In genomic region chr9:114740336-114740735, GRCm38 (mm10) we compare ENCODE assay signal across 28 mouse cellular contexts. TPM values are rescaled to one million over a fixed set of nuclear protein-coding genes. Genes with fewer than 3 reads are reported as not detected.
DNase-seq lines count a peak whose midpoint lies in the region; ATAC-seq and TF ChIP-seq lines count a peak whose summit lies in the region.
"Had no signal": no experiment of that assay in that cellular context is flagged by ENCODE, and none has a peak within 500 bp of the region (broad histone marks: within the 10 kb centered on the region; RNA-seq: fewer than 3 reads in every experiment).

No protein-coding gene starts in this region.

- ATAC-seq in heart, embryonic 12.5 days (ENCODE audit: insufficient number of reproducible peaks, low FRiP score), result no peak
- ATAC-seq in CD4-positive, CD25-positive, alpha-beta regulatory T cell, adult 4 months, result peak; percentile 87
- ATAC-seq in stomach, postnatal 0 days (ENCODE audit: low FRiP score, low TSS enrichment), result peak; percentile 65
- no peak for ATAC-seq in monocyte, adult 5-6 weeks (replicated peaks; ENCODE audit: insufficient number of reproducible peaks, low FRiP score, low TSS enrichment, poor library complexity, severe bottlenecking)
- ATAC-seq: forebrain, embryonic 14.5 days; hindbrain, embryonic 16.5 days; intestine, embryonic 16.5 days had no signal

- no peak overlapping the region for H3K4me2 ChIP-seq in heart, embryonic 12.5 days
- no peak overlapping the region for H3K4me2 ChIP-seq in stomach, postnatal 0 days (replicated peaks; ENCODE audit: low read depth)
- H3K4me2 ChIP-seq: embryonic facial prominence, embryonic 12.5 days; heart, embryonic 15.5 days; limb, embryonic 15.5 days; liver, embryonic 15.5 days; lung, embryonic 14.5 days had no signal

- no peak overlapping the region for H3K4me3 ChIP-seq in heart, embryonic 12.5 days
- H3K4me3 ChIP-seq in bone marrow, adult 2 months (replicated peaks; ENCODE audit: control insufficient read depth, low read depth, low read length), result no peak overlapping the region
- no peak overlapping the region for H3K4me3 ChIP-seq in stomach, postnatal 0 days (ENCODE audit: low read depth, low read length)
- no peak overlapping the region for H3K4me3 ChIP-seq in heart, embryonic 10.5 days
- H3K4me3 ChIP-seq: embryonic facial prominence, embryonic 12.5 days; heart, embryonic 15.5 days; limb, embryonic 15.5 days; liver, embryonic 15.5 days; midbrain, embryonic 10.5 days had no signal

- H3K9me3 ChIP-seq in heart, embryonic 12.5 days (replicated peaks), result no peaks in the 10 kb centered on the region
- no peaks in the 10 kb centered on the region for H3K9me3 ChIP-seq in stomach, postnatal 0 days (ENCODE audit: control insufficient read depth, low read length)
- no peaks in the 10 kb centered on the region for H3K9me3 ChIP-seq in heart, embryonic 10.5 days
- H3K9me3 ChIP-seq: embryonic facial prominence, embryonic 12.5 days; heart, embryonic 15.5 days; limb, embryonic 15.5 days; liver, embryonic 15.5 days; midbrain, embryonic 10.5 days had no signal

- H3K27ac ChIP-seq in heart, embryonic 12.5 days (ENCODE audit: poor library complexity, severe bottlenecking), result no peak overlapping the region
- peak overlapping the region; percentile 41; the same call in 1 of the 2 replicates for H3K27ac ChIP-seq in bone marrow, adult 2 months (ENCODE audit: control insufficient read depth, insufficient read depth, low read depth, low read length, poor library complexity)
- H3K27ac ChIP-seq in stomach, postnatal 0 days (replicated peaks), result no peak overlapping the region
- no peak overlapping the region for H3K27ac ChIP-seq in heart, embryonic 10.5 days
- H3K27ac ChIP-seq: embryonic facial prominence, embryonic 12.5 days; heart, embryonic 15.5 days; limb, embryonic 15.5 days; liver, embryonic 15.5 days; midbrain, embryonic 10.5 days had no signal

- no peaks in the 10 kb centered on the region for H3K27me3 ChIP-seq in heart, embryonic 12.5 days (replicated peaks)
- H3K27me3 ChIP-seq in stomach, postnatal 0 days (ENCODE audit: control insufficient read depth, insufficient read depth, low read length), result no peaks in the 10 kb centered on the region
- H3K27me3 ChIP-seq in heart, embryonic 10.5 days (ENCODE audit: insufficient read depth, poor library complexity, severe bottlenecking), result no peaks in the 10 kb centered on the region
- H3K27me3 ChIP-seq: embryonic facial prominence, embryonic 12.5 days; heart, embryonic 15.5 days; limb, embryonic 15.5 days; liver, embryonic 15.5 days had no signal

- no peak for TF ChIP-seq EP300 in stomach, postnatal 0 days (optimal IDR thresholded peaks at IDR 0.05)

- TF ChIP-seq CTCF in bone marrow, adult 2 months (IDR thresholded peaks at IDR 0.05; ENCODE audit: control insufficient read depth, insufficient read depth, low read length), result no peak
- no peak for TF ChIP-seq CTCF in stomach, postnatal 0 days (IDR thresholded peaks at IDR 0.05; ENCODE audit: low read depth)

- WGBS in heart, embryonic 12.5 days, result 89% methylated on average over 9 of the region's 9 CpGs
- 80% methylated on average over 9 of the region's 9 CpGs for WGBS in bone marrow, adult 2 months
- WGBS in stomach, postnatal 0 days, result 63% methylated on average over 9 of the region's 9 CpGs
- 90% methylated on average over 9 of the region's 9 CpGs for WGBS in heart, embryonic 10.5 days

- no peak for TF ChIP-seq POLR2A in bone marrow, adult 2 months (IDR thresholded peaks at IDR 0.05; ENCODE audit: borderline replicate concordance, control insufficient read depth, low read depth, low read length)

- H3K4me1 ChIP-seq in heart, embryonic 12.5 days (replicated peaks), result peaks cover 29% of the 10 kb centered on the region
- H3K4me1 ChIP-seq in bone marrow, adult 2 months (ENCODE audit: control insufficient read depth, insufficient read depth, low read length), result peaks cover 17% of the 10 kb centered on the region
- peaks cover 6% of the 10 kb centered on the region; the same call in 1 of the 2 replicates for H3K4me1 ChIP-seq in stomach, postnatal 0 days (replicated peaks; ENCODE audit: control insufficient read depth, insufficient read depth)
- peaks cover 26% of the 10 kb centered on the region for H3K4me1 ChIP-seq in heart, embryonic 10.5 days

- DNase-seq in heart, adult 11 months, result peak; percentile 88
- no peak for DNase-seq in stomach, postnatal 0 days (ENCODE audit: low spot score)
- no peak for DNase-seq in heart, embryonic 10.5 days (ENCODE audit: low spot score)
- DNase-seq: adrenal gland, postnatal 10 days; cerebellum, adult 11 months; cerebellum, adult 9-10 months; cerebellum, postnatal 36 days; gastrocnemius, postnatal 36 days; kidney, adult 9 months; kidney, postnatal 10 days; layer of hippocampus, postnatal 36 days; left cerebral cortex, postnatal 4 days; lung, embryonic 14.5 days; retina, postnatal 1 day; right cerebral cortex, postnatal 25 days; spleen, adult 18-20 months had no signal

- H3K36me3 ChIP-seq in heart, embryonic 12.5 days, result peaks cover 24% of the 10 kb centered on the region
- peaks cover under 1% of the 10 kb centered on the region for H3K36me3 ChIP-seq in stomach, postnatal 0 days (ENCODE audit: control insufficient read depth, insufficient read depth, low read length)
- H3K36me3 ChIP-seq in heart, embryonic 10.5 days, result peaks cover 14% of the 10 kb centered on the region; the same call in 1 of the 2 replicates

- H3K9ac ChIP-seq in heart, embryonic 12.5 days, result no peak overlapping the region
- H3K9ac ChIP-seq in stomach, postnatal 0 days (ENCODE audit: low read length), result no peak overlapping the region
- H3K9ac ChIP-seq: embryonic facial prominence, embryonic 12.5 days; heart, embryonic 15.5 days; limb, embryonic 15.5 days; liver, embryonic 15.5 days; lung, embryonic 14.5 days had no signal

RNA-seq across cellular contexts. Expression of gene Cmtm6, which starts 9.4 kb away (rescaled TPM):
- 42.2 and 43.9 TPM in 2 replicates for polyA plus RNA-seq in heart, embryonic 12.5 days (2016; fragmentation: Nextera tagmentation; extraction: Ambion mirVana)
- polyA plus RNA-seq in CD4-positive, CD25-positive, alpha-beta regulatory T cell, adult 4 months (2017; shearing (Covaris generic)), result 10 to 100 TPM; 74.0 to 81.7 TPM
- 12.4 and 21.3 TPM in 2 replicates for polyA plus RNA-seq in bone marrow, adult 2 months (2011; ENCODE audit: insufficient read depth, insufficient read length, low replicate concordance, missing spikeins)
- polyA plus RNA-seq in stomach, postnatal 0 days (2015; fragmentation: Nextera tagmentation; extraction: Ambion mirVana), result 50.9 and 53.9 TPM in 2 replicates
- 131 to 163 TPM (median 138 TPM) in 3 replicates for total RNA-seq in monocyte, adult 5-6 weeks (2017)
- 39.4 and 47.3 TPM in 2 replicates for polyA plus RNA-seq in heart, embryonic 10.5 days (2016; fragmentation: Nextera tagmentation; extraction: Ambion mirVana)

RNA-seq across cellular contexts. Expression of gene Cmtm7, which starts 41.3 kb away (rescaled TPM):
- polyA plus RNA-seq in heart, embryonic 12.5 days (2016; fragmentation: Nextera tagmentation; extraction: Ambion mirVana), result 104 TPM in 2 replicates
- polyA plus RNA-seq in CD4-positive, CD25-positive, alpha-beta regulatory T cell, adult 4 months (2017; shearing (Covaris generic)), result 10 to 100 TPM; 78.3 to 83.4 TPM
- 106 and 300 TPM in 2 replicates for polyA plus RNA-seq in bone marrow, adult 2 months (2011; ENCODE audit: insufficient read depth, insufficient read length, low replicate concordance, missing spikeins)
- polyA plus RNA-seq in stomach, postnatal 0 days (2015; fragmentation: Nextera tagmentation; extraction: Ambion mirVana), result 83.2 and 84.9 TPM in 2 replicates
- 95.2 to 128 TPM (median 119 TPM) in 3 replicates for total RNA-seq in monocyte, adult 5-6 weeks (2017)
- 143 and 145 TPM in 2 replicates for polyA plus RNA-seq in heart, embryonic 10.5 days (2016; fragmentation: Nextera tagmentation; extraction: Ambion mirVana)

RNA-seq across cellular contexts. Expression of gene Dync1li1, which starts 51.7 kb away (rescaled TPM):
- polyA plus RNA-seq in heart, embryonic 12.5 days (2016; fragmentation: Nextera tagmentation; extraction: Ambion mirVana), result 78.3 and 81.8 TPM in 2 replicates
- 10 to 100 TPM; 45.1 to 46.5 TPM for polyA plus RNA-seq in CD4-positive, CD25-positive, alpha-beta regulatory T cell, adult 4 months (2017; shearing (Covaris generic))
- polyA plus RNA-seq in bone marrow, adult 2 months (2011; ENCODE audit: insufficient read depth, insufficient read length, low replicate concordance, missing spikeins), result 17.9 and 25.0 TPM in 2 replicates
- polyA plus RNA-seq in stomach, postnatal 0 days (2015; fragmentation: Nextera tagmentation; extraction: Ambion mirVana), result 35.7 TPM in 2 replicates
- 66.7 to 93.5 TPM (median 91.6 TPM) in 3 replicates for total RNA-seq in monocyte, adult 5-6 weeks (2017)
- polyA plus RNA-seq in heart, embryonic 10.5 days (2016; fragmentation: Nextera tagmentation; extraction: Ambion mirVana), result 71.3 and 83.9 TPM in 2 replicates

Comparison
In these comparisons a context has a peak if more than half of its experiments do, and no peak if none do; other contexts are left out.
1. ATAC-seq: peak in CD4-positive, CD25-positive, alpha-beta regulatory T cell, adult 4 months (single experiment) and stomach, postnatal 0 days (single experiment); none in heart, embryonic 12.5 days (single experiment) and monocyte, adult 5-6 weeks (single experiment).